Mouse (Mus musculus): Measurements from ENCODE around the gene Slc7a7. TPM values are rescaled to one million over a fixed set of nuclear protein-coding genes. Genes with fewer than 3 reads are reported as not detected.

The Slc7a7 gene
- polyA plus RNA-seq, 1 experiment, result 1.5 TPM

GRCm38 (mm10) chr14:54408336-54409056 lies 9.1 kb downstream of the Slc7a7 start:
- H3K27ac ChIP-seq (ENCODE audit: insufficient read depth, low read length), result no peak overlapping the region
- no peaks in the 10 kb centered on the region for H3K27me3 ChIP-seq (ENCODE audit: control insufficient read depth, insufficient read depth, low read length)
- TF ChIP-seq POLR2A (IDR thresholded peaks at IDR 0.05; ENCODE audit: borderline replicate concordance, insufficient read depth, low read length) (no peak), CTCF (IDR thresholded peaks at IDR 0.05; ENCODE audit: borderline replicate concordance, insufficient read depth, low read depth, low read length) (no peak)
- no peaks in the 10 kb centered on the region for H3K4me1 ChIP-seq (ENCODE audit: control insufficient read depth, insufficient read depth, low read length)
- WGBS, result 80% methylated on average over 25 of the region's 25 CpGs
- no peak overlapping the region for H3K4me3 ChIP-seq (replicated peaks; ENCODE audit: insufficient read depth, low read depth, low read length)
- DNase-seq, result no peak

GRCm38 (mm10) chr14:54401723-54402122 lies 15.9 kb downstream of the Slc7a7 start:
- H3K27me3 ChIP-seq (ENCODE audit: control insufficient read depth, insufficient read depth, low read length), result no peaks in the 10 kb centered on the region
- TF ChIP-seq POLR2A (IDR thresholded peaks at IDR 0.05; ENCODE audit: borderline replicate concordance, insufficient read depth, low read length) (no peak), CTCF (IDR thresholded peaks at IDR 0.05; ENCODE audit: borderline replicate concordance, insufficient read depth, low read depth, low read length) (no peak)
- 80% methylated on average over 3 of the region's 3 CpGs for WGBS
- no peak overlapping the region for H3K27ac ChIP-seq (ENCODE audit: insufficient read depth, low read length)
- H3K4me3 ChIP-seq (replicated peaks; ENCODE audit: insufficient read depth, low read depth, low read length), result no peak overlapping the region
- no peaks in the 10 kb centered on the region for H3K4me1 ChIP-seq (ENCODE audit: control insufficient read depth, insufficient read depth, low read length)
- no peak for DNase-seq

GRCm38 (mm10) chr14:54398921-54399382 lies 18.6 kb downstream of the Slc7a7 start:
- TF ChIP-seq CTCF (IDR thresholded peaks at IDR 0.05; ENCODE audit: borderline replicate concordance, insufficient read depth, low read depth, low read length), result no peak
- TF ChIP-seq POLR2A (IDR thresholded peaks at IDR 0.05; ENCODE audit: borderline replicate concordance, insufficient read depth, low read length), result no peak
- no peaks in the 10 kb centered on the region for H3K27me3 ChIP-seq (ENCODE audit: control insufficient read depth, insufficient read depth, low read length)
- H3K4me1 ChIP-seq (ENCODE audit: control insufficient read depth, insufficient read depth, low read length), result no peaks in the 10 kb centered on the region
- 66% methylated on average over 8 of the region's 8 CpGs for WGBS
- DNase-seq, result no peak
- H3K4me3 ChIP-seq (replicated peaks; ENCODE audit: insufficient read depth, low read depth, low read length), result no peak overlapping the region
- no peak overlapping the region for H3K27ac ChIP-seq (ENCODE audit: insufficient read depth, low read length)

GRCm38 (mm10) chr14:54398528-54398916 lies 19.1 kb downstream of the Slc7a7 start:
- no peaks in the 10 kb centered on the region for H3K4me1 ChIP-seq (ENCODE audit: control insufficient read depth, insufficient read depth, low read length)
- no peaks in the 10 kb centered on the region for H3K27me3 ChIP-seq (ENCODE audit: control insufficient read depth, insufficient read depth, low read length)
- H3K4me3 ChIP-seq (replicated peaks; ENCODE audit: insufficient read depth, low read depth, low read length), result no peak overlapping the region
- no peak overlapping the region for H3K27ac ChIP-seq (ENCODE audit: insufficient read depth, low read length)
- no peak for TF ChIP-seq POLR2A (IDR thresholded peaks at IDR 0.05; ENCODE audit: borderline replicate concordance, insufficient read depth, low read length)
- no peak for TF ChIP-seq CTCF (IDR thresholded peaks at IDR 0.05; ENCODE audit: borderline replicate concordance, insufficient read depth, low read depth, low read length)
- DNase-seq, result no peak
- WGBS, result 82% methylated on average over 7 of the region's 7 CpGs

- no peaks in the 10 kb centered on the region for H3K4me1 ChIP-seq (ENCODE audit: control insufficient read depth, insufficient read depth, low read length)
- TF ChIP-seq CTCF (IDR thresholded peaks at IDR 0.05; ENCODE audit: borderline replicate concordance, insufficient read depth, low read depth, low read length) (no peak), POLR2A (IDR thresholded peaks at IDR 0.05; ENCODE audit: borderline replicate concordance, insufficient read depth, low read length) (no peak)
- H3K27ac ChIP-seq (ENCODE audit: insufficient read depth, low read length), result no peak overlapping the region
- no peak for DNase-seq
- 77% methylated on average over 7 of the region's 7 CpGs for WGBS
- no peak overlapping the region for H3K4me3 ChIP-seq (replicated peaks; ENCODE audit: insufficient read depth, low read depth, low read length)
- H3K27me3 ChIP-seq (ENCODE audit: control insufficient read depth, insufficient read depth, low read length), result no peaks in the 10 kb centered on the region
Observed at GRCm38 (mm10) chr14:54397872-54398527, 19.6 kb downstream of the Slc7a7 start.

GRCm38 (mm10) chr14:54396685-54397084 lies 20.9 kb downstream of the Slc7a7 start:
- TF ChIP-seq CTCF (IDR thresholded peaks at IDR 0.05; ENCODE audit: borderline replicate concordance, insufficient read depth, low read depth, low read length), result no peak
- TF ChIP-seq POLR2A (IDR thresholded peaks at IDR 0.05; ENCODE audit: borderline replicate concordance, insufficient read depth, low read length), result no peak
- Histone ChIP-seq H3K4me1 (ENCODE audit: control insufficient read depth, insufficient read depth, low read length) (no peaks in the 10 kb centered on the region), H3K4me3 (replicated peaks; ENCODE audit: insufficient read depth, low read depth, low read length) (no peak overlapping the region), H3K27me3 (ENCODE audit: control insufficient read depth, insufficient read depth, low read length) (no peaks in the 10 kb centered on the region), H3K27ac (ENCODE audit: insufficient read depth, low read length) (no peak overlapping the region)
- no peak for DNase-seq
- WGBS, result 65% methylated on average over 7 of the region's 7 CpGs

- H3K4me3 ChIP-seq (replicated peaks; ENCODE audit: insufficient read depth, low read depth, low read length), result no peak overlapping the region
- no peaks in the 10 kb centered on the region for H3K27me3 ChIP-seq (ENCODE audit: control insufficient read depth, insufficient read depth, low read length)
- TF ChIP-seq CTCF (IDR thresholded peaks at IDR 0.05; ENCODE audit: borderline replicate concordance, insufficient read depth, low read depth, low read length), result no peak
- TF ChIP-seq POLR2A (IDR thresholded peaks at IDR 0.05; ENCODE audit: borderline replicate concordance, insufficient read depth, low read length), result no peak
- no peak overlapping the region for H3K27ac ChIP-seq (ENCODE audit: insufficient read depth, low read length)
- no peak for DNase-seq
- no peaks in the 10 kb centered on the region for H3K4me1 ChIP-seq (ENCODE audit: control insufficient read depth, insufficient read depth, low read length)
Observed at GRCm38 (mm10) chr14:54394309-54394708, 23.3 kb downstream of the Slc7a7 start.

GRCm38 (mm10) chr14:54393794-54394193 lies 23.8 kb downstream of the Slc7a7 start:
- no peak overlapping the region for H3K27ac ChIP-seq (ENCODE audit: insufficient read depth, low read length)
- no peak overlapping the region for H3K4me3 ChIP-seq (replicated peaks; ENCODE audit: insufficient read depth, low read depth, low read length)
- no peak for DNase-seq
- no peaks in the 10 kb centered on the region for H3K27me3 ChIP-seq (ENCODE audit: control insufficient read depth, insufficient read depth, low read length)
- no peaks in the 10 kb centered on the region for H3K4me1 ChIP-seq (ENCODE audit: control insufficient read depth, insufficient read depth, low read length)
- 83% methylated on average over 3 of the region's 3 CpGs for WGBS
- no peak for TF ChIP-seq CTCF (IDR thresholded peaks at IDR 0.05; ENCODE audit: borderline replicate concordance, insufficient read depth, low read depth, low read length)
- TF ChIP-seq POLR2A (IDR thresholded peaks at IDR 0.05; ENCODE audit: borderline replicate concordance, insufficient read depth, low read length), result no peak

Data from cerebellum, adult 2 months (tissue).